Mouse (Mus musculus) embryonic facial prominence, embryonic 14.5 days (tissue): ENCODE data around the gene Tex46. TPM values are rescaled to one million over a fixed set of nuclear protein-coding genes. Genes with fewer than 3 reads are reported as not detected.

Experiments used
- ATAC-seq: fragments of 200-750 bp; cut with Nextera tagmentation; 2 replicates; pipeline ENCODE4 v1.8.0; 2017; ENCODE audit warnings: low read depth, moderate number of reproducible peaks, moderate TSS enrichment
- DNase-seq: peaks from one replicate; pipeline ENCODE4 v3.0.0-alpha.2; 2015; ENCODE audit warnings: low spot score
- H3K27ac ChIP-seq: fragments of 300-500 bp; sonication (generic); replicated peaks from 2 replicates; pipeline ENCODE4 v1.5.1; 2014; ENCODE audit warnings: low read depth, mild to moderate bottlenecking, low read length, moderate library complexity
- H3K27me3 ChIP-seq: fragments of 300-500 bp; sonication (generic); replicated peaks from 2 replicates; pipeline ENCODE4 v1.6.1; 2014; ENCODE audit warnings: low read length; ENCODE audit not compliant: control insufficient read depth, insufficient read depth
- H3K36me3 ChIP-seq: fragments of 300-500 bp; sonication (generic); 2 replicates; pipeline ENCODE4 v1.6.1; 2014; ENCODE audit warnings: low read length, mixed read lengths; ENCODE audit not compliant: control insufficient read depth, insufficient read depth
- H3K4me1 ChIP-seq: fragments of 300-500 bp; sonication (generic); 2 replicates; pipeline ENCODE4 v1.6.1; 2014; ENCODE audit warnings: antibody characterized with exemption, low read length; ENCODE audit not compliant: control insufficient read depth, insufficient read depth
- H3K4me2 ChIP-seq: fragments of 300-500 bp; sonication (generic); 2 replicates; pipeline ENCODE4 v1.6.1; 2014; ENCODE audit warnings: low read depth, mild to moderate bottlenecking, low read length, moderate library complexity, mixed read lengths
- H3K4me3 ChIP-seq: fragments of 300-500 bp; sonication (generic); 2 replicates; pipeline ENCODE4 v1.5.1; 2014; ENCODE audit warnings: low read depth, mild to moderate bottlenecking, low read length
- H3K9ac ChIP-seq: fragments of 300-500 bp; sonication (generic); 2 replicates; pipeline ENCODE4 v1.6.1; 2014; ENCODE audit warnings: low read depth, mild to moderate bottlenecking, low read length, moderate library complexity, mixed read lengths
- H3K9me3 ChIP-seq: fragments of 300-500 bp; sonication (generic); 2 replicates; pipeline ENCODE4 v1.6.1; 2016; ENCODE audit warnings: low read length; ENCODE audit not compliant: control insufficient read depth
- WGBS: fragments of 180-500 bp; shearing (Covaris S2); extraction: QIAGEN DNeasy Blood & Tissue Kit; methylation state at CpG from one replicate; pipeline ENCODE4 v1.1.7; 2014; 5-methylcytosine and 5-hydroxymethylcytosine counted together
- polyA plus RNA-seq: library from polyadenylated mRNA; unstranded; fragments of >200 nt; fragmentation: Nextera tagmentation; extraction: Ambion mirVana; gene quantifications from 2 replicates; pipeline ENCODE4 v1.2.1, GENCODE M21; 2014

Gene Tex46
- polyA plus RNA-seq, 1 experiment from 2014 or later, result not detected

GRCm38 (mm10) chr4:136613657-136614056 lies 3.4 kb downstream of the Tex46 start:
- no peaks in the 10 kb centered on the region for H3K9me3 ChIP-seq
- no peaks in the 10 kb centered on the region for H3K27me3 ChIP-seq
- ATAC-seq (no peak), DNase-seq (no peak)
- no peak overlapping the region for H3K4me2 ChIP-seq
- no peak overlapping the region for H3K9ac ChIP-seq
- no peak overlapping the region for H3K27ac ChIP-seq
- no peaks in the 10 kb centered on the region for H3K36me3 ChIP-seq
- 50% methylated on average over 7 of the region's 7 CpGs for WGBS
- H3K4me1 ChIP-seq, result no peaks in the 10 kb centered on the region
- no peak overlapping the region for H3K4me3 ChIP-seq

DNA sequence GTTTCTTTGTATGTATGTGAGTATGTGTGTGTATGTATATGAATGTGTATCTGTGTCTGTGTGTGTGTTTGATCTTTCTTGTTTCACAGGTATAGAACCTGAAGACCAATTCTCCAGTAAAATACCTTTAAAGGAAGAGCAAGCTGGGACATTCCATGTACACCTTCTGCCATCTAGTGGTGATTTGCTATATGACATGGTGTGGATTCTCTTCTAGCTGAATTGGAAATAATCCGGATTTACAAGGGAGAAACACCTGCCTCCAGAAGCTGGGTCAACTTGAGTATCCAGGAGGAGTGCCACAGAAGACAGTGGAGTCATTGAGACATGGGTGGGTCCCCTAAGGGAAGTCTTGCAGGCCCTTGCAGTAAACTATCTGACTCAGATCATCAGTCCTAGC lies 11.1 kb downstream of the Tex46 start:
- Histone ChIP-seq H3K4me3 (no peak overlapping the region), H3K9me3 (no peaks in the 10 kb centered on the region)
- WGBS, result 7% methylated on average over 1 of the region's 1 CpGs

DNA sequence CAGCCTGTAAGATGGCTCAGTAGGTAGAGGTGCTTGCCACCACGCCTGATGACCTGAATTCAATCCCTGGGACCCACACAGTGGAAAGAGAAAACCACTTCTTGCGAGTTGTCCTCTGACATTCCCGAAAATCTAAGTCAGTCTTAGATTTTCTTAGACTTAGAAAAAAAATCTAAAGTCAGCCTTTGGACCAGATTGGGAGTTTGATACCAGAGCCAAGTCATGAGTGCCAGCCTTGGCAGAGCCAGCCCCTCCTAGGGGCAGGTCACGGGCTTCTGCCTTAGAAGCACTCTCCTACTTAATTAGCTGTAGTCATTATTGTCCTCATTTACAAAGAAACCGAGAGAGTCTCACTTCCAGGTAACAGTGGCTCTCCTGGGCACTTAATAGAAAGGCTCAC lies 11.7 kb downstream of the Tex46 start:
- DNase-seq, result no peak
- H3K36me3 ChIP-seq, result no peaks in the 10 kb centered on the region
- no peak overlapping the region for H3K9ac ChIP-seq
- H3K4me1 ChIP-seq, result no peaks in the 10 kb centered on the region
- H3K4me2 ChIP-seq, result no peak overlapping the region
- 55% methylated on average over 5 of the region's 5 CpGs for WGBS
- no peak for ATAC-seq
- H3K27ac ChIP-seq, result no peak overlapping the region
- no peaks in the 10 kb centered on the region for H3K27me3 ChIP-seq
- H3K4me3 ChIP-seq, result no peak overlapping the region
- H3K9me3 ChIP-seq, result no peaks in the 10 kb centered on the region

More for the DNA sequence above, 11.1 kb downstream of the Tex46 start:
- Histone ChIP-seq H3K4me1 (no peaks in the 10 kb centered on the region), H3K27ac (no peak overlapping the region), H3K4me2 (no peak overlapping the region), H3K36me3 (no peaks in the 10 kb centered on the region), H3K27me3 (no peaks in the 10 kb centered on the region), H3K9ac (no peak overlapping the region)
- no peak for ATAC-seq
- peak; percentile 62 for DNase-seq

- Histone ChIP-seq H3K27me3 (no peaks in the 10 kb centered on the region), H3K36me3 (no peaks in the 10 kb centered on the region), H3K4me2 (no peak within 1 kb of the TSS), H3K27ac (no peak within 1 kb of the TSS), H3K4me3 (no peak within 1 kb of the TSS), H3K9me3 (no peaks in the 10 kb centered on the region), H3K9ac (0 out of 2 replicates have a peak within 1 kb of the TSS, but pooled peaks have one; percentile 8), H3K4me1 (no peaks in the 10 kb centered on the region)
- WGBS, result 36% methylated on average over 6 of the region's 6 CpGs
- DNase-seq, result no peak
- ATAC-seq, result no peak
Measured at GRCm38 (mm10) chr4:136622388-136622787, 12.2 kb downstream of the Tex46 start, which contains the start of gene Lactbl1. Gene Lactbl1, plus strand, starts transcription at chr4:136622621.

GRCm38 (mm10) chr4:136626590-136626989 lies 16.4 kb downstream of the Tex46 start:
- Histone ChIP-seq H3K27ac (no peak overlapping the region), H3K9me3 (no peaks in the 10 kb centered on the region), H3K4me1 (no peaks in the 10 kb centered on the region), H3K9ac (no peak overlapping the region), H3K27me3 (no peaks in the 10 kb centered on the region), H3K4me3 (no peak overlapping the region), H3K4me2 (no peak overlapping the region), H3K36me3 (no peaks in the 10 kb centered on the region)
- ATAC-seq, result no peak
- 74% methylated on average over 5 of the region's 6 CpGs for WGBS
- DNase-seq, result no peak

- no peak overlapping the region for H3K4me3 ChIP-seq
- 86% methylated on average over 11 of the region's 11 CpGs for WGBS
Measured at GRCm38 (mm10) chr4:136631237-136631994, 21.2 kb downstream of the Tex46 start.

GRCm38 (mm10) chr4:136635995-136636394 lies 25.8 kb downstream of the Tex46 start:
- no peak overlapping the region for H3K9ac ChIP-seq
- H3K27me3 ChIP-seq, result peaks cover 22% of the 10 kb centered on the region
- no peaks in the 10 kb centered on the region for H3K9me3 ChIP-seq
- H3K4me2 ChIP-seq, result no peak overlapping the region
- ATAC-seq (no peak), DNase-seq (no peak)
- H3K27ac ChIP-seq, result no peak overlapping the region
- H3K4me3 ChIP-seq, result no peak overlapping the region
- H3K36me3 ChIP-seq, result no peaks in the 10 kb centered on the region
- H3K4me1 ChIP-seq, result peaks cover 4% of the 10 kb centered on the region; the same call in 1 of the 2 replicates

More at GRCm38 (mm10) chr4:136631237-136631994, 21.2 kb downstream of the Tex46 start:
- Histone ChIP-seq H3K4me2 (no peak overlapping the region), H3K9ac (no peak overlapping the region), H3K36me3 (no peaks in the 10 kb centered on the region), H3K9me3 (no peaks in the 10 kb centered on the region), H3K4me1 (no peaks in the 10 kb centered on the region), H3K27ac (no peak overlapping the region), H3K27me3 (peaks cover 2% of the 10 kb centered on the region; the same call in 1 of the 2 replicates)
- DNase-seq (peak; percentile 38), ATAC-seq (no peak)

DNA sequence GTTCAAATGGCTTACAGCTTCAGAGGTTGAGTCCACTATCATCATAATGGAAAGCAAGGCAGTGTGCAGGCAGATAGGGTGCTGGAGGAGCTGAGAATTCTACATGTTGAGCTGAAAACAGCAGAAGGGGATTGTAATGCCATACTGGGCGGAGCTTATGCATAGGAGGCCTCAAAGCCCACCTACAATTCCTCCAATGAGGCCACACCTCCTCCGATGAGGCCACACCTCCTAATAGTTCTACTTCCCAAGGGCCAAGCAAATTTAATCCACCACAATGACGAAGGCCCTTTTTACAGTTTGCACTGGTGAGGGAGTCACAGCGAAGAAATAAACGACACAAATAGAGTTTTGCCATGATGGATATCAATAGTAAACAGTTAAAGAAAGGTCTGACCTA lies 26.3 kb downstream of the Tex46 start:
- H3K27ac ChIP-seq, result no peak overlapping the region
- no peaks in the 10 kb centered on the region for H3K9me3 ChIP-seq
- DNase-seq, result no peak
- H3K36me3 ChIP-seq, result no peaks in the 10 kb centered on the region
- ATAC-seq, result no peak
- peaks cover 4% of the 10 kb centered on the region; the same call in 1 of the 2 replicates for H3K4me1 ChIP-seq
- 56% methylated on average over 5 of the region's 5 CpGs for WGBS
- H3K9ac ChIP-seq, result no peak overlapping the region
- no peak overlapping the region for H3K4me3 ChIP-seq
- peak overlapping the region; percentile 94; the same call in 1 of the 2 replicates for H3K4me2 ChIP-seq
- H3K27me3 ChIP-seq, result peaks cover 22% of the 10 kb centered on the region
